Comparison of ENCODE assay signal across 9 mouse cellular contexts in genomic region chr12:103353538-103353937, GRCm38 (mm10). TPM values are rescaled to one million over a fixed set of nuclear protein-coding genes. Genes with fewer than 3 reads are reported as not detected.
DNase-seq lines count a peak whose midpoint lies in the region; ATAC-seq and TF ChIP-seq lines count a peak whose summit lies in the region.
"Had no signal": no experiment of that assay in that cellular context is flagged by ENCODE, and none has a peak within 500 bp of the region (broad histone marks: within the 10 kb centered on the region; RNA-seq: fewer than 3 reads in every experiment).

No protein-coding gene starts in this region.

- 6% methylated on average over 5 of the region's 5 CpGs for WGBS in hindbrain, embryonic 15.5 days
- WGBS in midbrain, postnatal 0 days: 9% methylated on average over 5 of the region's 5 CpGs

- H3K4me1 ChIP-seq in hindbrain, embryonic 15.5 days (replicated peaks): peaks cover 6% of the 10 kb centered on the region
- no peaks in the 10 kb centered on the region for H3K4me1 ChIP-seq in midbrain, postnatal 0 days (ENCODE audit: insufficient read depth, low read length)
- H3K4me1 ChIP-seq: liver, embryonic 15.5 days had no signal

- intact Hi-C loops in gastrocnemius, postnatal 36 days (cut with DNase I): no loop called here

- no peak overlapping the region for H3K27ac ChIP-seq in hindbrain, embryonic 15.5 days (replicated peaks)
- no peak overlapping the region for H3K27ac ChIP-seq in midbrain, postnatal 0 days (ENCODE audit: low read depth, low read length)
- H3K27ac ChIP-seq: liver, embryonic 15.5 days had no signal

- H3K27me3 ChIP-seq in hindbrain, embryonic 15.5 days: no peaks in the 10 kb centered on the region
- no peaks in the 10 kb centered on the region for H3K27me3 ChIP-seq in midbrain, postnatal 0 days (ENCODE audit: insufficient read depth, low read length)

- peak; percentile 14 for DNase-seq in kidney, adult 11 months
- no peak for DNase-seq in kidney, adult 9 months
- peak; percentile 39 for DNase-seq in MN1 (ENCODE audit: low spot score)
- peak; percentile 35 to 58 for DNase-seq in cerebellum, postnatal 4 days (ENCODE audit: low spot score in 2 of 2)
- peak; percentile 66 to 74 for DNase-seq in gastrocnemius, postnatal 36 days
- peak; percentile 79 for DNase-seq in midbrain, postnatal 0 days (ENCODE audit: low spot score)
- DNase-seq in ovary, postnatal 14 days (ENCODE audit: low spot score): no peak

- H3K4me3 ChIP-seq in hindbrain, embryonic 15.5 days: no peak overlapping the region
- H3K4me3 ChIP-seq in midbrain, postnatal 0 days (ENCODE audit: low read depth, low read length): no peak overlapping the region
- H3K4me3 ChIP-seq: liver, embryonic 15.5 days had no signal

- no peaks in the 10 kb centered on the region for H3K9me3 ChIP-seq in hindbrain, embryonic 15.5 days
- H3K9me3 ChIP-seq in midbrain, postnatal 0 days (ENCODE audit: low read length): no peaks in the 10 kb centered on the region
- H3K9me3 ChIP-seq: liver, embryonic 15.5 days had no signal

- ATAC-seq in hindbrain, embryonic 15.5 days (ENCODE audit: low FRiP score, low read depth): peak; percentile 40; the same call in 1 of the 2 replicates
- ATAC-seq in midbrain, postnatal 0 days (ENCODE audit: low FRiP score): peak; percentile 58

- TF ChIP-seq CTCF in midbrain, postnatal 0 days (IDR thresholded peaks at IDR 0.05): peak; percentile 56

- no peak overlapping the region for H3K9ac ChIP-seq in hindbrain, embryonic 15.5 days
- no peak overlapping the region for H3K9ac ChIP-seq in midbrain, postnatal 0 days (replicated peaks; ENCODE audit: low read length, poor library complexity, severe bottlenecking)
- H3K9ac ChIP-seq: liver, embryonic 15.5 days had no signal

- H3K36me3 ChIP-seq in hindbrain, embryonic 15.5 days: no peaks in the 10 kb centered on the region
- H3K36me3 ChIP-seq in midbrain, postnatal 0 days (ENCODE audit: insufficient read depth, low read length): no peaks in the 10 kb centered on the region
- H3K36me3 ChIP-seq: liver, embryonic 15.5 days had no signal

- no peak overlapping the region for H3K4me2 ChIP-seq in hindbrain, embryonic 15.5 days
- no peak overlapping the region for H3K4me2 ChIP-seq in midbrain, postnatal 0 days (ENCODE audit: low read depth, low read length, poor library complexity, severe bottlenecking)
- H3K4me2 ChIP-seq: liver, embryonic 15.5 days had no signal

RNA-seq across cellular contexts. Expression of gene Asb2, which starts 2.3 kb away (rescaled TPM):
- total RNA-seq in gastrocnemius, postnatal 36 days (2021): 100 to 1,000 TPM; 344 to 526 TPM
- polyA plus RNA-seq in hindbrain, embryonic 15.5 days (2015; fragmentation: Nextera tagmentation; extraction: Ambion mirVana): 1.0 and 1.2 TPM in 2 replicates
- total RNA-seq in midbrain, postnatal 0 days (2014; rRNA removed): 0.93 and 4.4 TPM in 2 replicates
- polyA plus RNA-seq in midbrain, postnatal 0 days (2015; fragmentation: Nextera tagmentation; extraction: Ambion mirVana): 1.5 and 1.9 TPM in 2 replicates

RNA-seq across cellular contexts. Expression of gene Otub2, which starts 34.9 kb away (rescaled TPM):
- total RNA-seq in gastrocnemius, postnatal 36 days (2021): 1 to 10 TPM; 1.8 to 4.5 TPM
- polyA plus RNA-seq in hindbrain, embryonic 15.5 days (2015; fragmentation: Nextera tagmentation; extraction: Ambion mirVana): 22.5 and 24.0 TPM in 2 replicates
- total RNA-seq in midbrain, postnatal 0 days (2014; rRNA removed): 27.2 and 29.6 TPM in 2 replicates
- polyA plus RNA-seq in midbrain, postnatal 0 days (2015; fragmentation: Nextera tagmentation; extraction: Ambion mirVana): 20.6 and 21.0 TPM in 2 replicates

RNA-seq across cellular contexts. Expression of gene Fam181a, which starts 42.8 kb away (rescaled TPM):
- not detected for total RNA-seq in gastrocnemius, postnatal 36 days (2021)
- polyA plus RNA-seq in hindbrain, embryonic 15.5 days (2015; fragmentation: Nextera tagmentation; extraction: Ambion mirVana): 7.2 and 11.3 TPM in 2 replicates
- total RNA-seq in midbrain, postnatal 0 days (2014; rRNA removed): 11.2 and 14.9 TPM in 2 replicates
- 8.9 and 11.2 TPM in 2 replicates for polyA plus RNA-seq in midbrain, postnatal 0 days (2015; fragmentation: Nextera tagmentation; extraction: Ambion mirVana)
- polyA plus RNA-seq: liver, embryonic 15.5 days had no signal

RNA-seq across cellular contexts. Expression of gene 9330161L09Rik, which starts 54.1 kb away (rescaled TPM):
- under 1 TPM in 1 of 2 experiments, not detected in 1; 0.71 TPM for total RNA-seq in gastrocnemius, postnatal 36 days (2021)
- 0.97 and 1.3 TPM in 2 replicates for polyA plus RNA-seq in hindbrain, embryonic 15.5 days (2015; fragmentation: Nextera tagmentation; extraction: Ambion mirVana)
- total RNA-seq in midbrain, postnatal 0 days (2014; rRNA removed): 9.6 and 9.7 TPM in 2 replicates
- 1.1 and 1.5 TPM in 2 replicates for polyA plus RNA-seq in midbrain, postnatal 0 days (2015; fragmentation: Nextera tagmentation; extraction: Ambion mirVana)

Comparison
In these comparisons a context has a peak if more than half of its experiments do, and no peak if none do; other contexts are left out.
1. DNase-seq: peak in kidney, adult 11 months (single experiment), MN1 (single experiment), cerebellum, postnatal 4 days (2 of 2), gastrocnemius, postnatal 36 days (2 of 2) and midbrain, postnatal 0 days (single experiment); none in kidney, adult 9 months (single experiment) and ovary, postnatal 14 days (single experiment).
2. RNA of gene Asb2, which starts 2.3 kb away (total RNA-seq): 344 to 526 TPM in gastrocnemius, postnatal 36 days; 0.93 to 4.4 TPM in midbrain, postnatal 0 days; every median in the first group is over 10 times any median in the second.
3. RNA of gene Fam181a, which starts 42.8 kb away (total RNA-seq): 11.2 to 14.9 TPM in midbrain, postnatal 0 days; not detected in gastrocnemius, postnatal 36 days; every median in the first group is over 10 times any median in the second.